Mouse (Mus musculus): ENCODE measurements around the gene Cwc15.

Cwc15 gene

GRCm38 (mm10) chr9:14558332-14558731, 57.9 kb downstream of the Cwc15 start:
- no peak for DNase-seq

DNA sequence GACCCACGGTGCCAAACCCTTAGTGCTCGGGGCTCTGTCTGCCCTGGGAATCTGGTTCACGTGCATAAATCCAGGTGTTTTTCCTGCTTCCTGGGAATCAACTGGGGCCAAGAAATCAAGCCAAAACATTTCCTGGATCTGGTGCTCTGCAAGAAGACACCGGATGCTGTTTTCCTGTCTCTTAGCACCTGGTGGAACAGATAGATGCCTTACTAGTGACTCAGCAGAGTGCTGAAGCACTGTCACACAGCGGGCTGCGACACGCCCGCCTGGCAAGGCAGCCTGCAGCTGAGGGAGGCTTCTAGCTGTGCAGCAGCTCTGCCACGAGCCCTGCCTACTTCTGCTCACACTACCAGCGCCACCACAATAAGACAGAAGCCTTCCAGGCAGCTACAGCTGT, 59.0 kb downstream of the Cwc15 start:
- no peak for DNase-seq

DNA sequence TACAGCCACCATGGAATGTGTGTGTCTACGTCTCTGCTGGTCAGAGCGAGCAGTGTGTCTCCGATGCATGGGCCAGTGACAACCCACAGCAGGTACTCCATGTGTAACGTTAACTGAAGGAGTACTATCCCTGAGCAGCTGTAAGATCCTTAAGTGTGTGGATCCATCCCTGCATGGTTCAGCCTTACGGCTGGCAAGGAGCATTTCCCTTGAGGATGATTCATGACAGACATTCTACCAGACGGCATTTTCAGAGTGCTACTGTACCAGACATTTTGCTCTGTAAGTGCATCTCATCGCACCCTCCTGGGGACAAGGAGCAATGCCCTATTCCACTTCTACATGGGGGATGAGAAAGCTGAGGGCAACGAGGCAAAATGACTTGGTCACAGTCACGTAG, 59.6 kb downstream of the Cwc15 start:
- no peak for DNase-seq

All from cerebellum, adult 11 months (tissue).